Mouse (Mus musculus) small intestine, adult 2 months (tissue): ENCODE measurements around the gene Ncam1.

Experiments
- CTCF ChIP-seq: fragments of 200-500 bp; IDR thresholded peaks from 2 replicates; pipeline ENCODE4 v1.5.1; 2012; ENCODE audit warnings: low read depth, mild to moderate bottlenecking, control low read depth, inconsistent platforms, low read length, moderate library complexity, mixed read lengths; ENCODE audit not compliant: insufficient replicate concordance, insufficient read length; ENCODE audit errors: extremely low read depth
- POLR2A ChIP-seq: fragments of 200-500 bp; IDR thresholded peaks from 2 replicates; pipeline ENCODE4 v1.6.1; 2012; ENCODE audit warnings: low read depth, mild to moderate bottlenecking, control low read depth, inconsistent platforms, low read length, moderate library complexity

GRCm38 (mm10) chr9:49570033-49570660, 228.6 kb downstream of the Ncam1 start:
- TF ChIP-seq POLR2A (no peak), CTCF (no peak)
